Mouse (Mus musculus): ENCODE results near the gene Tmem184b.

- TF ChIP-seq TAL1 (conservative IDR thresholded peaks at IDR 0.05; ENCODE audit: low read depth, low read length) = no peak
- TF ChIP-seq CTCF (IDR thresholded peaks at IDR 0.05; ENCODE audit: low read depth, low read length) = no peak
- TF ChIP-seq POLR2AphosphoS5 (IDR thresholded peaks at IDR 0.05; ENCODE audit: insufficient replicate concordance, low read depth, low read length) = no peak
- TF ChIP-seq GATA1 (IDR thresholded peaks at IDR 0.05; ENCODE audit: borderline replicate concordance, low read length) = no peak
These were observed 73.4 kb downstream of the Tmem184b start for GRCm38 (mm10) chr15:79329979-79330363.

Measured in G1E (cell line).